Mouse (Mus musculus) thymus, postnatal 0 days (tissue): ENCODE data around the gene Olfm2. TPM values are rescaled to one million over a fixed set of nuclear protein-coding genes. Genes with fewer than 3 reads are reported as not detected.
A peak's percentile ranks its signal among the peaks of the same experiment; 100 is the strongest.

ENCODE experiments used
- DNase-seq: peaks from one replicate; pipeline ENCODE4 v3.0.0-alpha.2; 2015; ENCODE audit warnings: low spot score
- polyA plus RNA-seq: library from polyadenylated mRNA; unstranded; fragments of >200 nt; fragmentation: Nextera tagmentation; extraction: Ambion mirVana; gene quantifications from 2 replicates; pipeline ENCODE4 v1.2.1, GENCODE M21; 2015

Gene Olfm2
- polyA plus RNA-seq, 1 experiment from 2014 or later = 0.52 TPM

DNA sequence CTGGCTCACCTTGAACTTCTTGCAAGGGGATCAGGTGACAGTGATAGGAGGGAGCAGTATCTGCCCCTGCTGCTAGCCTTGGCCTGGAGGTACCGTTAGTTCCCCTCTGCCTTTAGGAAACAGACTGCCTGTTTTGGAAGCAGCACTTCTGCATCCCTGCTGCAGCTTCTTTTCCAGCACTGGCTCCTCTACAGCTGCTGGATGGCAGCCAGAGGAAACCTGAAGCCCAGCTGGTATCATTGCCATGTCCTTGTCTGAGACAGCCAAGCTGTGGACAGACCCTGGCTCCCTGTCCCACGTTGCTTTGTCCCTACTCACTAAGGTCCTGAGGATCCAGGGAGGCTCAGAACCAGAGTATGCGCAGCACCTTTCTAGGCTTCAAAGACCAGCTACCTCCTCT is 88.6 kb downstream of the Olfm2 start:
- no peak for DNase-seq

DNA sequence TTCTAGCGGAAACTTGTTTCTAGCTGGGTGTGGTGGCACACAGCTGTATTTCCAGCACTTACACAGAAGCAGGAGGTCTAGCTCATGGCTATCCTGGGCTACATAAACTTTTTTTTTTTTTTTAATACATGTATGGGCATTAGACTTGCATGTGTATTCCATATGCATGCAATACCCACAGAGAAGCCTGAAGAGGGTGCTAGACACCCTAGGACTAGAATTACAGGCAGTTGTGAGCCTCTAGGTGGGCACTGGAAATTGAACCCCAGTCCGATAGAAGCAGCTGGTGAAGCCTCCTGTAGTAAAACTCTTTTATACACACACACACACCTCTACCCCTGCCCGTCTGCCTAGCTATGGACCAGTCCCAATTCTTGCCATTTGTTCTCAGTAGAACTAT is 92.3 kb downstream of the Olfm2 start:
- DNase-seq = no peak

DNA sequence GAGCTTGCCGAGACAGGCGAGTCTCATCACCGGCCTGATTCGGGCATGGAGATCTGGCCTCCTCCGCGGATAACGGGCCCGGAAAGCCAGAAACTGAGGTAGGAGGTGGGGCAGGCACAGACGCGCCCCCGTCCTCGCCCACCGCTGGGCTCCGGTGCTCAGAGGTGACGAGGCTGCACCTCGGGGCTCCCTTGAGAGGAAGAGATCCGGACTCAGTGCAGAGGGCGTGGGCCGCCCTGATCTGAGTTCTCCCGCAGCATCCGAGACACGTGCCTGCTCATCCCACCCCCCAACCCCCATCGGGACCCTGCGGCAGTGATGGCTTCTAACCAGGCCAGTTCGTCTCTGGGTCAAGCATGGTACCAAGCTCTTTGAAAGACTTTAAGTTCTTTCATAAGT is 93.9 kb downstream of the Olfm2 start:
- no peak for DNase-seq

DNA sequence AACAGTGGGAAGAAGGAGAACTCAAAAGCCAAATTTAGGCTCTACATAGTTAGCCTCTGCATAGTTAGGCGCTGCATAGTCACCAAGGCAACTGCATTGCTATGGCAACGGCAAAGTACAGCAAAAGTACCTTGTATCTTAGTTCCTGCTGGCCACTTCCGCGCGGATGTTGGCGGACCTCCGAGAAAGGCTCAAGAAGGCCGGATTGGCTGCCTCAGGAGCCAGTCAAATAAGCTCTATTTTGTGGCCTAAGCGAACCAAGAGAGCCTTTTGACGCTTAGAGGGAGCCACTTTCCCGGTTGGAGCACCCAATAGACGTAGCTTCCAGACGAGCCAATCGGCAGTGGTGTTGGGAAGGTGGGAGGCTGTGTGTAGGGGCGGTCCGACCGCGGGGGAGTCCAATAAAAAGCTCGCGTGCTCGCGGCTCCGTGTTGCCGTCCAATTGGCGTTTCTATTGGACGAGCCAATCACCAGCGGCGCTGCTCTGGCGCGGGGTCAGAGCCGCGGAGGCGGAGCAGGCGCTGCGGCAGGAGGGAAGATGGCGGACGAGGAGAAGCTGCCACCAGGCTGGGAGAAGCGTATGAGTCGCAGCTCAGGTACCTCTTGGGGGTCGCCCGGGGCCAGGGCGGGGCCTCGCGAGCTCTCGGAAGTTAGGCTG is 94.4 kb downstream of the Olfm2 start, which contains the start of gene Pin1:
Pin1 (plus strand) TSS at position 494 of the 658 bp plus-strand sequence.
- peak; percentile 99 for DNase-seq

DNA sequence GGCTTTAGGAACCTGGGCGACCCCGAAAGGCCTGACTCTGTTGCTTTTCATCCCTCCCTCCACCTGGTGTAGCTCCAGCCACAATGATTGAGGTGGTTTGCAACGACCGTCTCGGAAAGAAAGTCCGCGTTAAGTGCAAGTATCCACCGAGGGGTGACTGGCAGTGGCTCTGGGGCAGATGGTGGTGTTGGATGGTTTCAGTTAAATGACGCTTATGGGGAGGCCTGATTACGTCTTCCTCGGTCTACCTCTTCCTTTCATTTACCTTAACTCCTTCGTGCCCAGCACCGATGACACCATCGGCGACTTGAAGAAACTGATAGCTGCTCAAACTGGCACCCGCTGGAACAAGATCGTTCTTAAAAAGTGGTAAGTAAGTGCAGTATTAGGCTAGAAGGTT is 101.0 kb downstream of the Olfm2 start:
- peak; percentile 46 for DNase-seq

DNA sequence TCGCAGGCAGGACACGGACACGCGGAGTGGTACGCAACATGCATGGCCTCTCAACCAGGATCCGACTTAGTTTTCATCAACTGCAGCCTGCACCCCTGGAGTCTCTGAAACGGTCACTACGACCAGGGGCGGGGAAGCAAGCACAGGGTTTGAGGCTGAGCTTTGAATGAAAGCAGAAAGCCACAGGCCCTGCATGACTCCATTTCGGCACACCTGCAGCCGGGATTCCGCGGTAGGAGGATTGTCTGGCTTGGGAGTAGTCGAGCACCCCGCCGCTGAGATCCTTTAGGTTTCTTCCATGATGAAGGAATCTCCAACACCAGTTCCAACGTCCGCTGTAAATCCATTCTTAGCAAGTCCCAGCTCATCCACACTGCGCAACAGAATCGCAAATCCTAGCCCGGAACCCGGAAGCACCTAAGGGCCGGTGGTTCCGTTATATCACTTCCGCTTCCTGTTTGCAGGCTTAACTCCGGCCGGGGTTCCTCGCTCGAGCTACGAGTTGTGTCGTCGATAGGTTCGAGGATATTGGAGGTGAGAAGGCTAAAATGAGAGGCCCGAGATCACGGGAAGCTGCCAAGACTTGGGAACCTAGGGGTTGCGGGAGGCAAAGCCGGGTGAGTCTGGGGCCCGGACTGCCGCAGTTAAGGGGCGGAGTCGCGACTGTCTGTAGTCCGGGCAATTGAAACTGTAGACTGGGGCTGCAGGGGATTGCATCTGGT is 101.6 kb downstream of the Olfm2 start, which contains the start of gene Fbxl12:
Fbxl12 (minus strand) TSS at position 408 of the 722 bp plus-strand sequence.
- peak; percentile 83 for DNase-seq

DNA sequence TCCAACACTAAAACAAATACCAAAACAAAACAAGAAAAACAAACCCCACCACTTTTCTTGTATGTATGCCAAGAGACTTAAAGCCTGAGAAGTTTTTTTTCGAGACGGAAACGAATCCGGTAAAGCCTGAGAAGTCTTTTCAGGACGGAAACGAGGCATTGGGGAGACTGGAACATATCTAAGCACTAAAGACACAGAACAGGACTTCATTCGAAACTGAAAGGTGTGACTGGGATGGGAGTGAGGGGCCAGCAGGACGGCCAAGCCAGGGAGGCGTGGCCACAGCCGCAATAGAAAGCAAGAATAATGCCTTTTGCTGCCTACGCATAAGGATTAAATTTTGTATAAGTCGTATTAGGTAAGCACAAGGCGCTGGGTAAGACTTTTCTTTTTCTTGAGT is 102.4 kb downstream of the Olfm2 start:
- peak; percentile 50 for DNase-seq

DNA sequence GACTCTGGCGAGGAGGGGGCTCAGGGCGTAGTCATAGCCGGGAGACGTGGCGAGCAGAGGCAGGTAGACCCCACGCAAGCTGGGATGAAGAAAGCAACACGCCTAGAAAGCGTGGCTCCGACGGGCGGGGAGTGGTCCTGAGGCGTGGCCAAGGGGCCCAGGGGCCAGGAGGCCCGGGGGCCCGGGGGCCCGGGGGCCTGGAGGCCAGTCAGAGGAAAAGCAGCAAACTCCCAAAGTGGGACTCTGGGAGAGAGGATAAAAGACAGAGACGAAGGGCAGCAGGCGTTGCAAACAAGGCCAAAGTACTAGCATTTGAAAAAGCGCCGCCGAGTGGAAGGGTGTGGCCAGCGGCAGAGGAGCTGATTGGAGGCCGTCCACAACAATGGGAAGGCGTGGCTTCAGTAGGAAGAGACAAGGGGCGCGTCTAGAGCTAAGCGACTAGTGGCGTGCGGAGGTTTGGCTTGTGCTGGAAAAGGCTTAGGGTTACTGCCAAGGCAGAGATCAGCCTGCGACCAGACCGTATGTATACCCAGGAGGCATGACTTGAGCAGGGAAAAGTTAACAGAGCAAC is 103.2 kb downstream of the Olfm2 start:
- DNase-seq = peak; percentile 95

DNA sequence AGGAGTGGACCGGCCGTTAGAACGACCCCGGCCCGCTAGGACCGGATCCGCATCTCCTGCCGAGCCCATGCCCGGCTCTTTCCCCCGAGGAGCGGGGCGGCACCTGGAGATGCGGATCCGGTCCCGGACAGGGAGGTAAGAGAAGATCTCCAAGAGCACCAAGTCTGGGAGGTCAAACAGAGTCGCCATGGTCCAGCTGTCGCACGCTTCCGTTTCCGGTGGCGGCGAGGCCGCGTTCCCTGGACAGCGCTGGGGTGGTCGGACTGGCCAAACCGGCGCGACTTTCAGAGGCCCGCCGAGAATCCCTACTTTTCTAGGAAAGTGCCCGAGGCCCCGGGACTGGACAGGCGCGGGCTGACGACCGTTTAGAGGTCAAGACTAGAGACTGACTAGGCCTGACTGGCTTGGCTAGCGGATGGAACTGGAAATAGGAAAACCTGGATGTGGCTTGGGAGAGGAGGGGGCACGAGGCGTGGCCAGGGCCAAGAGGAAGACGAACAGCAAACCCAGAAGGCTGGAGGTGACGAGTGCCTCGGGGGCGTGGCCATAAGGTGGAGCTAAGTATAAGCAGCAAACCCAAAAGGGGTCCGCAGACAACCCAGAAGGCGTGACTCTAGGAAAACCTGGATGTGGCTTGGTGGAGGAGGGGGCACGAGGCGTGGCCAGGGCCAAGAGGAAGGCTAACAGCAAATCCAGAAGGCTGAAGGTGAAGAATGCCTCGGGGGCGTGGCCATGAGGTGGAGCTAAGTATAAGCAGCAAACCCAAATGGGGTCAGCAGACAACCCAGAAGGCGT is 103.9 kb downstream of the Olfm2 start, which contains the start of gene Ubl5:
Ubl5 (plus strand) TSS at position 778 of the 795 bp plus-strand sequence.
- peak; percentile 99 for DNase-seq

DNA sequence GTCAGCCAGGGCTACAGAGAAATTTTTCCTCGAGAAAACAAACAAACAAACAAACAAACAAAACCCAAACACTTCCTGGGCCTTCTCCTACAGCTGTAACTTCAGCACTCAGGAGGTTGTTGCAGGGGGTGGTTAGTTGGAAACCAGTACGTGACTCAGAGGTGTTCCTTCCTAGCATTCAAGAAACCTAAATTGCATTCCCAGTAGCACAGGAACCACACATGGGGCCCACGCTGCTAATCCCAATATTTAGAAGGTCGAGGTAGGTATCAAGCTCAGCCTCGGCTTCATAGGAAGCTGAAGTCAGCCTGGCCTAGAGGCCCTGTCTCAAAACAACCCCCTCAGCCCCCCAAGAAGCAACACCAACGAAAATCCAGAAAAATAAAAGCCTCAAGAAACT is 104.6 kb downstream of the Olfm2 start:
- peak; percentile 39 for DNase-seq

DNA sequence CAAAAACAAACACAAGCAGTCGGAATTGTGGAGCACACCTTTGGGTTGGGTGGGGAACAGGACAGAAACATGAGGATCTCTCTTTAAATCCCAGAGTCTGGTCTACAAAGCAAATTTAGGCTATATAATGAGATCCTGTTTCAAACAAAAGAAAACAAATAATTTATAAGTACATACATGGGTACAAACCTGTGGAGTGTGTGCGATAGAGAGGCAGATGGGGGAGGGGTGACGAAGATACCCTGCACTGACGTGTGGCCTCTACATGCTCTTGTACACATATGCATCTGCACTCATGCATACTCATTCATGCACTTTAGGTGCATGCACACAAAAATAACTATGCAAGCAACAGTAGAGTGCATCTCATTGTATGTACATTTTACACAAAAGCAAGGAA is 106.7 kb downstream of the Olfm2 start:
- DNase-seq = peak; percentile 33

DNA sequence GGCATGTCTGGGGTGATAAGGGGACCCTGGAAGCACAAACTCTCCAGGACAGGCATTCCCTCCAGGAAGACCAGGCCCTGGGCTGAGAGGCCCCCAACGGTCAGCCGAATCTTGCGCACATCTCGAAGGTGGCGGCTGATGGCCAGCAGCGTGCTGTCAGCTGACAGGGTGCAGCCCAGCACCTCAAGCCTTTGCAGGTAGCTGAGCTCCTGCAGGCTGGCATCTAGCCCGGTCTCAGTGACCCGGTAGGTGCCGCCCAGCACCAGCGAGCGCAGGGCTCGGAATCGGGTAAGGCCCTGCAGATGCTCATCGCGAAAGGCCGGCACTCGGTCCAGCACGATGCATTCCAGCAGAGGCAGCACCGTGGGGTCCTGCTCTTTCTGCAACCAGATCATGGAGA is 107.6 kb downstream of the Olfm2 start:
- DNase-seq = no peak

DNA sequence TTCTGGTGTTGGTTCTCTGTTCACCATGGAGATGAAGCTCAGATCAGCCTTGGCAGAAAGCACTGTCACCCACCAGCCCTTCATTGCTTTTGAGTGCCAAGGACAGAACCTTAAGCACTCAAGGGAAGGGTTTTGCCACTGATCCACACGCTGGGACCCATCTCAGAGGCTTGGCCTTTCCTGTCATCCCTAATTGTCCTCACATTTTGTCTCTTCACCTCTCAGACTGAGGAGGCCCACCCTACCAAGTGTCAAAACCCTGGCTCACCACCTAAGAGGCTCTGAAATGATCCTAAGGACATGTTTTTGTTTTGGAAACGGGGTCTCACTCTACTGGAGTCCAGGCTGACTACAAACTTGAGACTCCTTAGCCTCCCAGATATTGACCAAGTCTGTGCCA is 109.4 kb downstream of the Olfm2 start:
- no peak for DNase-seq

DNA sequence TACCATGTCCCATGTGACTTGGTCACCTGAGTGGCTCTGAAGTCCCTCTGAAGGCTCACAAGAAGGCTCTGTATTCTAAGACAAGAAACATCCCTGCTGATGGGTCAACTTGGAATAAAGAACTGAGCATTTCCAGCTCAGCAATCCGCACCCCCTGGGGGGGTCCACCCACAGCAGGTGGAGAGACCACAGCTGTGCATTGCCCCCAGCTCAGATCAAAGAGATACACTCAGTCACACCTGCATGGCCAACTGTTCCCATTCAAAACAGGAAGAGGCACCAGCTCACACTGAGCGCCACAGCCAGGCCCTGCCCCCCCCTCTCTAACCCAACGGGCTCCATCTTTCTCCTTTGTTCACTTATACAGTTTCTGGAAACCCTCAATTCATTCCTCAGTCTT is 109.9 kb downstream of the Olfm2 start:
- peak; percentile 96 for DNase-seq

DNA sequence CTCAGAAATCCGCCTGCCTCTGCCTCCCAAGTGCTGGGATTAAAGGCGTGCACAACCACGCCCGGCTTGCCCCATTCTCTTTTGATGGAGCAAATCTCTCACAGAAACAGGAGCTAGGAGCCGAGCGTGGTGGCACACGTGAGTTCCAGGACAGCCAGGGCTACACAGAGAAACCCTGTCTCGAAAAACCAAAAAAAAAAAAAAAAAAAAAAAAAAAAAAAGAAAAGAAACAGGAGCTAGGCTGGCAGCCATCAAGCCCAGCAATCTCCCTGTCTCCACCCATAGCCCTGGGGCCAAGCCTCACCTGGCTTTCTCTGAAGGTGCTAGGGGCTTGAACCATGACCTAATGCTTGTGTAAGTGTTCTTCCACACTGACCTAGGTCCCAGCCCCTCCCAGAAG is 110.5 kb downstream of the Olfm2 start:
- peak; percentile 69 for DNase-seq

DNA sequence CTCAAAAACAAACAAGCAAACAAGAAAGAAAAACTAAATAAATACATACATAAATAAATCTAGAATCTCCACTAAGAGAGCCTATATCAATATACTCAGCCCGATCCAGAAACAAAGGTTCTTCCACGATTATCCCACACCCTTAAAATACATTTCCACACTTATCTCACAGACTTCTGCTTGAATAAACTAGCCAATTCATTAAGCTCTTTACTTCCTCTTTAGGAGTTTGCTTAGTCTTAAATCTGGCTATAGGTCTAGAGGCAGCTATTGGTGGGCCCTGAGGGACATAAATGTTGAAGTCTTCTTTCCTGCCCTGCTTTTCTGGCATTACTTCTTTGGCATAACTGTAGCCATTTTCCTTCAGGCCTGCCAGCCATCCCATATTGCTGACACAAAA is 114.8 kb downstream of the Olfm2 start:
- no peak for DNase-seq

Other genes with a start within 250 kb of the Olfm2 start
- gene Zfp266, start 224.9 kb downstream of the Olfm2 start, polyA plus RNA-seq = 52.5 and 69.8 TPM in 2 replicates
- 16.4 and 22.9 TPM in 2 replicates for gene Zfp846, start 165.1 kb downstream of the Olfm2 start, polyA plus RNA-seq
- 658 and 685 TPM in 2 replicates for gene Ubl5, start 103.5 kb downstream of the Olfm2 start, polyA plus RNA-seq
- 149 and 159 TPM in 2 replicates for gene Fbxl12, start 101.6 kb downstream of the Olfm2 start, polyA plus RNA-seq
- 54.9 and 56.7 TPM in 2 replicates for gene Pin1, start 94.3 kb downstream of the Olfm2 start, polyA plus RNA-seq
- gene Col5a3, start 68.7 kb upstream of the Olfm2 start, polyA plus RNA-seq = 1.8 and 1.9 TPM in 2 replicates
- not detected in 2 replicates for gene Rdh8, start 72.2 kb upstream of the Olfm2 start, polyA plus RNA-seq
- gene A230050P20Rik, start 122.3 kb upstream of the Olfm2 start, polyA plus RNA-seq = 9.2 and 15.1 TPM in 2 replicates
- 6.7 and 7.3 TPM in 2 replicates for gene Angptl6, start 133.4 kb upstream of the Olfm2 start, polyA plus RNA-seq
- 74.4 and 83.0 TPM in 2 replicates for gene Ppan, start 141.8 kb upstream of the Olfm2 start, polyA plus RNA-seq
- gene Eif3g, start 152.3 kb upstream of the Olfm2 start, polyA plus RNA-seq = 303 and 310 TPM in 2 replicates
- gene Dnmt1, start 213.5 kb upstream of the Olfm2 start, polyA plus RNA-seq = 90.0 and 96.3 TPM in 2 replicates
- gene S1pr2, start 230.4 kb upstream of the Olfm2 start, polyA plus RNA-seq = 12.1 and 12.7 TPM in 2 replicates